Mouse (Mus musculus) limb, embryonic 11.5 days (tissue): Measurements from ENCODE around the gene Itih4. TPM values are rescaled to one million over a fixed set of nuclear protein-coding genes. Genes with fewer than 3 reads are reported as not detected.
A peak's percentile ranks its signal among the peaks of the same experiment; 100 is the strongest.

Experiments used
- ATAC-seq: fragments of 200-750 bp; cut with Nextera tagmentation; 2 replicates; pipeline ENCODE4 v1.8.0; 2017; ENCODE audit warnings: low read depth; ENCODE audit not compliant: insufficient number of reproducible peaks, low FRiP score, low TSS enrichment
- DNase-seq: peaks from one replicate; pipeline ENCODE4 v3.0.0-alpha.2; 2015; ENCODE audit warnings: low spot score
- H3K27ac ChIP-seq: fragments of 300-500 bp; sonication (generic); replicated peaks from 2 replicates; pipeline ENCODE4 v1.5.1; 2014; ENCODE audit warnings: low read depth, mild to moderate bottlenecking, low read length
- H3K27me3 ChIP-seq: fragments of 300-500 bp; sonication (generic); 2 replicates; pipeline ENCODE4 v1.6.1; 2014; ENCODE audit warnings: mild to moderate bottlenecking, low read length, mixed read lengths; ENCODE audit not compliant: control insufficient read depth, insufficient read depth
- H3K36me3 ChIP-seq: fragments of 300-500 bp; sonication (generic); 2 replicates; pipeline ENCODE4 v1.6.1; 2014; ENCODE audit warnings: mild to moderate bottlenecking, low read length, moderate library complexity, mixed read lengths; ENCODE audit not compliant: control insufficient read depth, insufficient read depth
- H3K4me1 ChIP-seq: fragments of 300-500 bp; sonication (generic); 2 replicates; pipeline ENCODE4 v1.6.1; 2014; ENCODE audit warnings: low read length, mixed read lengths; ENCODE audit not compliant: control insufficient read depth, insufficient read depth
- H3K4me2 ChIP-seq: fragments of 300-500 bp; sonication (generic); 2 replicates; pipeline ENCODE4 v1.6.1; 2014; ENCODE audit warnings: low read depth, mild to moderate bottlenecking, moderate library complexity; ENCODE audit not compliant: severe bottlenecking
- H3K4me3 ChIP-seq: fragments of 300-500 bp; sonication (generic); 2 replicates; pipeline ENCODE4 v1.5.1; 2014; ENCODE audit warnings: low read depth, low read length
- H3K9ac ChIP-seq: fragments of 300-500 bp; sonication (generic); 2 replicates; pipeline ENCODE4 v1.6.1; 2014; ENCODE audit warnings: mild to moderate bottlenecking, low read length
- H3K9me3 ChIP-seq: fragments of 300-500 bp; sonication (generic); 2 replicates; pipeline ENCODE4 v1.6.1; 2016; ENCODE audit warnings: low read length; ENCODE audit not compliant: control insufficient read depth
- WGBS: fragments of 180-500 bp; shearing (Covaris S2); extraction: QIAGEN DNeasy Blood & Tissue Kit; methylation state at CpG from one replicate; pipeline ENCODE4 v1.1.7; 2014; 5-methylcytosine and 5-hydroxymethylcytosine counted together
- polyA plus RNA-seq: library from polyadenylated mRNA; unstranded; fragments of >200 nt; fragmentation: Nextera tagmentation; extraction: Ambion mirVana; gene quantifications from 2 replicates; pipeline ENCODE4 v1.2.1, GENCODE M21; 2014

The Itih4 gene
- polyA plus RNA-seq, 1 experiment from 2014 or later = not detected

GRCm38 (mm10) chr14:30861421-30862125 is 24.7 kb upstream of the Itih4 start:
- no peaks in the 10 kb centered on the region for H3K4me1 ChIP-seq
- no peak overlapping the region for H3K27ac ChIP-seq
- no peak overlapping the region for H3K4me2 ChIP-seq
- H3K9me3 ChIP-seq = no peaks in the 10 kb centered on the region
- no peak overlapping the region for H3K9ac ChIP-seq
- H3K36me3 ChIP-seq = no peaks in the 10 kb centered on the region
- H3K27me3 ChIP-seq = no peaks in the 10 kb centered on the region
- no peak for DNase-seq
- no peak for ATAC-seq
- WGBS = 73% methylated on average over 16 of the region's 16 CpGs
- H3K4me3 ChIP-seq = no peak overlapping the region

- no peak for ATAC-seq
- H3K4me2 ChIP-seq = no peak overlapping the region
- 88% methylated on average over 9 of the region's 9 CpGs for whole genome bisulfite sequencing
- no peaks in the 10 kb centered on the region for H3K4me1 ChIP-seq
- no peaks in the 10 kb centered on the region for H3K27me3 ChIP-seq
- H3K36me3 ChIP-seq = no peaks in the 10 kb centered on the region
- H3K27ac ChIP-seq = no peak overlapping the region
- H3K9ac ChIP-seq = no peak overlapping the region
- H3K4me3 ChIP-seq = no peak overlapping the region
- H3K9me3 ChIP-seq = no peaks in the 10 kb centered on the region
- DNase-seq = no peak
Observed at GRCm38 (mm10) chr14:30862368-30862767, 23.9 kb upstream of the Itih4 start.

GRCm38 (mm10) chr14:30865311-30865710 is 21.0 kb upstream of the Itih4 start:
- no peaks in the 10 kb centered on the region for H3K27me3 ChIP-seq
- no peak for DNase-seq
- ATAC-seq = no peak
- no peak overlapping the region for H3K4me3 ChIP-seq
- H3K4me2 ChIP-seq = no peak overlapping the region
- WGBS = 59% methylated on average over 3 of the region's 3 CpGs
- H3K4me1 ChIP-seq = peaks cover 10% of the 10 kb centered on the region; the same call in 1 of the 2 replicates
- H3K27ac ChIP-seq = no peak overlapping the region
- no peak overlapping the region for H3K9ac ChIP-seq
- H3K9me3 ChIP-seq = no peaks in the 10 kb centered on the region
- no peaks in the 10 kb centered on the region for H3K36me3 ChIP-seq

GRCm38 (mm10) chr14:30867042-30867441 is 19.2 kb upstream of the Itih4 start:
- H3K4me1 ChIP-seq = peaks cover 17% of the 10 kb centered on the region; the same call in 1 of the 2 replicates
- ATAC-seq (no peak), DNase-seq (peak; percentile 82)
- no peak overlapping the region for H3K4me2 ChIP-seq
- no peaks in the 10 kb centered on the region for H3K27me3 ChIP-seq
- 34% methylated on average over 5 of the region's 5 CpGs for WGBS
- no peaks in the 10 kb centered on the region for H3K9me3 ChIP-seq
- H3K4me3 ChIP-seq = no peak overlapping the region
- H3K27ac ChIP-seq = no peak overlapping the region
- H3K36me3 ChIP-seq = no peaks in the 10 kb centered on the region
- H3K9ac ChIP-seq = no peak overlapping the region

- Histone ChIP-seq H3K27me3 (no peaks in the 10 kb centered on the region), H3K4me1 (peaks cover 17% of the 10 kb centered on the region; the same call in 1 of the 2 replicates), H3K36me3 (no peaks in the 10 kb centered on the region), H3K27ac (peak overlapping the region; percentile 48; the same call in 1 of the 2 replicates), H3K9ac (no peak overlapping the region), H3K4me2 (no peak overlapping the region), H3K9me3 (no peaks in the 10 kb centered on the region), H3K4me3 (no peak overlapping the region)
- DNase-seq = no peak
- no peak for ATAC-seq
- 93% methylated on average over 10 of the region's 10 CpGs for WGBS
Observed at GRCm38 (mm10) chr14:30868826-30869225, 17.4 kb upstream of the Itih4 start.

GRCm38 (mm10) chr14:30869391-30869801 is 16.9 kb upstream of the Itih4 start:
- DNase-seq (no peak), ATAC-seq (no peak)
- no peaks in the 10 kb centered on the region for H3K27me3 ChIP-seq
- no peak overlapping the region for H3K4me2 ChIP-seq
- H3K9me3 ChIP-seq = no peaks in the 10 kb centered on the region
- WGBS = 84% methylated on average over 8 of the region's 8 CpGs
- H3K36me3 ChIP-seq = no peaks in the 10 kb centered on the region
- peak overlapping the region; percentile 48 for H3K27ac ChIP-seq
- H3K9ac ChIP-seq = no peak overlapping the region
- no peak overlapping the region for H3K4me3 ChIP-seq
- H3K4me1 ChIP-seq = peaks cover 17% of the 10 kb centered on the region; the same call in 1 of the 2 replicates

GRCm38 (mm10) chr14:30870206-30871147 is 15.8 kb upstream of the Itih4 start:
- Histone ChIP-seq H3K27me3 (no peaks in the 10 kb centered on the region), H3K4me2 (no peak overlapping the region), H3K4me3 (no peak overlapping the region), H3K27ac (peak overlapping the region; percentile 48), H3K9ac (no peak overlapping the region), H3K36me3 (no peaks in the 10 kb centered on the region), H3K9me3 (no peaks in the 10 kb centered on the region), H3K4me1 (peaks cover 17% of the 10 kb centered on the region; the same call in 1 of the 2 replicates)
- WGBS = 74% methylated on average over 25 of the region's 25 CpGs
- ATAC-seq (no peak), DNase-seq (peak; percentile 42)

- DNase-seq (no peak), ATAC-seq (no peak)
- no peak overlapping the region for H3K27ac ChIP-seq
- H3K4me1 ChIP-seq = peaks cover 17% of the 10 kb centered on the region; the same call in 1 of the 2 replicates
- H3K9ac ChIP-seq = no peak overlapping the region
- 82% methylated on average over 18 of the region's 18 CpGs for WGBS
- no peak overlapping the region for H3K4me3 ChIP-seq
- no peaks in the 10 kb centered on the region for H3K27me3 ChIP-seq
- H3K4me2 ChIP-seq = no peak overlapping the region
- no peaks in the 10 kb centered on the region for H3K36me3 ChIP-seq
- H3K9me3 ChIP-seq = no peaks in the 10 kb centered on the region
Observed at GRCm38 (mm10) chr14:30874095-30874700, 12.1 kb upstream of the Itih4 start.
